In genomic region chr1:162286910-162287309, GRCm38 (mm10) we compare ENCODE assay signal across 9 mouse cellular contexts.
DNase-seq lines count a peak whose midpoint lies in the region; ATAC-seq and TF ChIP-seq lines count a peak whose summit lies in the region.
"Had no signal": no experiment of that assay in that cellular context is flagged by ENCODE, and none has a peak within 500 bp of the region (broad histone marks: within the 10 kb centered on the region; RNA-seq: fewer than 3 reads in every experiment).

No protein-coding gene starts in this region.

- H3K79me2 ChIP-seq in liver, adult 2 months (ENCODE audit: control insufficient read depth, insufficient read depth, low read length): no peaks in the 10 kb centered on the region

- no peak overlapping the region for H3K27ac ChIP-seq in cerebellum, adult 2 months (ENCODE audit: insufficient read depth, low read length)
- no peak overlapping the region for H3K27ac ChIP-seq in liver, adult 2 months (replicated peaks; ENCODE audit: insufficient read depth, low read depth, low read length)
- H3K27ac ChIP-seq in liver, embryonic 12.5 days: no peak overlapping the region
- no peak overlapping the region for H3K27ac ChIP-seq in stomach, postnatal 0 days (replicated peaks)
- H3K27ac ChIP-seq: liver, embryonic 15.5 days had no signal

- no peaks in the 10 kb centered on the region for H3K9me3 ChIP-seq in liver, embryonic 12.5 days (replicated peaks)
- no peaks in the 10 kb centered on the region for H3K9me3 ChIP-seq in stomach, postnatal 0 days (ENCODE audit: control insufficient read depth, low read length)
- H3K9me3 ChIP-seq: liver, embryonic 15.5 days had no signal

- WGBS in cerebellum, adult 2 months: 60% methylated on average over 6 of the region's 6 CpGs
- WGBS in liver, adult 2 months: 66% methylated on average over 6 of the region's 6 CpGs
- WGBS in liver, embryonic 12.5 days (ENCODE audit: insufficient replicate concordance): 44% methylated on average over 6 of the region's 6 CpGs
- WGBS in stomach, postnatal 0 days: 51% methylated on average over 6 of the region's 6 CpGs

- no peaks in the 10 kb centered on the region for H3K36me3 ChIP-seq in liver, adult 2 months (ENCODE audit: control insufficient read depth, insufficient read depth, low read length)
- H3K36me3 ChIP-seq in liver, embryonic 12.5 days: no peaks in the 10 kb centered on the region
- H3K36me3 ChIP-seq in stomach, postnatal 0 days (ENCODE audit: control insufficient read depth, insufficient read depth, low read length): no peaks in the 10 kb centered on the region
- H3K36me3 ChIP-seq: liver, embryonic 15.5 days had no signal

- H3K4me2 ChIP-seq in liver, embryonic 12.5 days: no peak overlapping the region
- H3K4me2 ChIP-seq in stomach, postnatal 0 days (replicated peaks; ENCODE audit: low read depth): no peak overlapping the region
- H3K4me2 ChIP-seq: liver, embryonic 15.5 days had no signal

- no peak for TF ChIP-seq POLR2A in cerebellum, adult 2 months (IDR thresholded peaks at IDR 0.05; ENCODE audit: borderline replicate concordance, insufficient read depth, low read length)
- no peak for TF ChIP-seq POLR2A in liver, adult 2 months (IDR thresholded peaks at IDR 0.05; ENCODE audit: extremely low read depth, insufficient read depth, low read length)

- TF ChIP-seq EP300 in stomach, postnatal 0 days (optimal IDR thresholded peaks at IDR 0.05): no peak

- H3K9ac ChIP-seq in liver, adult 2 months (ENCODE audit: low read depth, low read length): no peak overlapping the region
- H3K9ac ChIP-seq in liver, embryonic 12.5 days: no peak overlapping the region
- H3K9ac ChIP-seq in stomach, postnatal 0 days (ENCODE audit: low read length): no peak overlapping the region
- H3K9ac ChIP-seq: liver, embryonic 15.5 days had no signal

- no peak overlapping the region for H3K4me3 ChIP-seq in cerebellum, adult 2 months (replicated peaks; ENCODE audit: insufficient read depth, low read depth, low read length)
- H3K4me3 ChIP-seq in liver, adult 2 months (ENCODE audit: insufficient read depth, low read depth, low read length): no peak overlapping the region
- H3K4me3 ChIP-seq in liver, embryonic 12.5 days: no peak overlapping the region
- no peak overlapping the region for H3K4me3 ChIP-seq in stomach, postnatal 0 days (ENCODE audit: low read depth, low read length)
- H3K4me3 ChIP-seq: liver, embryonic 15.5 days had no signal

- H3K4me1 ChIP-seq in cerebellum, adult 2 months (ENCODE audit: control insufficient read depth, insufficient read depth, low read length): no peaks in the 10 kb centered on the region
- H3K4me1 ChIP-seq in liver, adult 2 months (ENCODE audit: control insufficient read depth, insufficient read depth, low read length): no peaks in the 10 kb centered on the region
- no peaks in the 10 kb centered on the region for H3K4me1 ChIP-seq in liver, embryonic 12.5 days
- H3K4me1 ChIP-seq in stomach, postnatal 0 days (replicated peaks; ENCODE audit: control insufficient read depth, insufficient read depth): no peaks in the 10 kb centered on the region
- H3K4me1 ChIP-seq: liver, embryonic 15.5 days had no signal

- peak; percentile 28; the same call in 1 of the 2 replicates for TF ChIP-seq CTCF in cerebellum, adult 2 months (IDR thresholded peaks at IDR 0.05; ENCODE audit: borderline replicate concordance, insufficient read depth, low read depth, low read length)
- TF ChIP-seq CTCF in liver, adult 2 months (IDR thresholded peaks at IDR 0.05; ENCODE audit: low read depth, low read length): peak; percentile 44
- TF ChIP-seq CTCF in stomach, postnatal 0 days (IDR thresholded peaks at IDR 0.05; ENCODE audit: low read depth): peak; percentile 57

- ATAC-seq in liver, embryonic 12.5 days: no peak
- no peak for ATAC-seq in stomach, postnatal 0 days (ENCODE audit: low FRiP score, low TSS enrichment)
- no peak for ATAC-seq in erythroblast, adult 5-6 weeks (replicated peaks; ENCODE audit: low FRiP score, poor library complexity, severe bottlenecking)

- DNase-seq in cerebellum, adult 2 months: peak in 1 of 2 experiments; percentile 10
- DNase-seq in cerebellum, adult 11-12 months: no peak
- no peak for DNase-seq in liver, adult 2 months (ENCODE audit: extremely low read depth, low read depth, low spot score)
- DNase-seq in embryo, embryonic 11 days: peak; percentile 48
- no peak for DNase-seq in stomach, postnatal 0 days (ENCODE audit: low spot score)
- DNase-seq in right cerebral cortex, adult 18-20 months: no peak

- H3K27me3 ChIP-seq in cerebellum, adult 2 months (ENCODE audit: control insufficient read depth, insufficient read depth, low read length): no peaks in the 10 kb centered on the region
- H3K27me3 ChIP-seq in liver, adult 2 months (ENCODE audit: control insufficient read depth, insufficient read depth, low read length): no peaks in the 10 kb centered on the region
- no peaks in the 10 kb centered on the region for H3K27me3 ChIP-seq in liver, embryonic 12.5 days (replicated peaks)
- no peaks in the 10 kb centered on the region for H3K27me3 ChIP-seq in stomach, postnatal 0 days (ENCODE audit: control insufficient read depth, insufficient read depth, low read length)
- H3K27me3 ChIP-seq: liver, embryonic 15.5 days had no signal
